Mouse (Mus musculus) CH12.LX (cell line): ENCODE data around the gene Tubgcp4.
"Not testable (repeated sequence)": the region's sequence is repeated elsewhere in the genome, so short reads cannot be mapped to it uniquely, and the experiment has no call there.

Source experiments
- BHLHE40 ChIP-seq: IDR thresholded peaks from 2 replicates; pipeline ENCODE4 v1.6.1; 2011; ENCODE audit warnings: mild to moderate bottlenecking, low read depth, low read length, improper control_type of control experiment
- CTCF ChIP-seq, 2 experiments: IDR thresholded peaks in 1 of 2; conservative IDR thresholded peaks in 1 of 2; 2 replicates each; pipeline ENCODE4 v1.5.1; 2011 to 2012; ENCODE audit warnings: low read depth in 2 of 2, low read length in 2 of 2, improper control_type of control experiment in 1 of 2, inconsistent platforms in 1 of 2, mild to moderate bottlenecking in 1 of 2, moderate library complexity in 1 of 2
- EP300 ChIP-seq: IDR thresholded peaks from 2 replicates; pipeline ENCODE4 v1.6.1; 2011; ENCODE audit warnings: low read length, improper control_type of control experiment
- MAZ ChIP-seq: IDR thresholded peaks from 2 replicates; pipeline ENCODE4 v1.6.1; 2012; ENCODE audit warnings: low read depth, mild to moderate bottlenecking, inconsistent platforms, low read length, improper control_type of control experiment, moderate library complexity
- SMC3 ChIP-seq: IDR thresholded peaks from 2 replicates; pipeline ENCODE4 v1.6.1; 2011; ENCODE audit warnings: low read depth, low read length, improper control_type of control experiment

GRCm38 (mm10) chr2:121126302-121126701 is 44.2 kb upstream of the Tubgcp4 start:
- not testable (repeated sequence) for TF ChIP-seq CTCF (conservative IDR thresholded peaks at IDR 0.05 in 1 of 2, IDR thresholded peaks at IDR 0.05 in 1 of 2; ENCODE audit: low read depth in 2 of 2, low read length in 2 of 2); MAZ; SMC3; EP300; BHLHE40
